Mouse (Mus musculus) spleen, adult 2 months (tissue): ENCODE measurements around the gene Ubap1l.

Experiments used
- CTCF ChIP-seq: fragments of 200-500 bp; IDR thresholded peaks from 2 replicates; pipeline ENCODE4 v1.5.1; 2011; ENCODE audit warnings: mild to moderate bottlenecking, inconsistent platforms; ENCODE audit not compliant: insufficient read depth, insufficient read length, insufficient replicate concordance; ENCODE audit errors: extremely low read depth
- POLR2A ChIP-seq: fragments of 200-500 bp; IDR thresholded peaks from 2 replicates; pipeline ENCODE4 v1.6.1; 2011; ENCODE audit warnings: low read depth, low read length, inconsistent platforms

DNA sequence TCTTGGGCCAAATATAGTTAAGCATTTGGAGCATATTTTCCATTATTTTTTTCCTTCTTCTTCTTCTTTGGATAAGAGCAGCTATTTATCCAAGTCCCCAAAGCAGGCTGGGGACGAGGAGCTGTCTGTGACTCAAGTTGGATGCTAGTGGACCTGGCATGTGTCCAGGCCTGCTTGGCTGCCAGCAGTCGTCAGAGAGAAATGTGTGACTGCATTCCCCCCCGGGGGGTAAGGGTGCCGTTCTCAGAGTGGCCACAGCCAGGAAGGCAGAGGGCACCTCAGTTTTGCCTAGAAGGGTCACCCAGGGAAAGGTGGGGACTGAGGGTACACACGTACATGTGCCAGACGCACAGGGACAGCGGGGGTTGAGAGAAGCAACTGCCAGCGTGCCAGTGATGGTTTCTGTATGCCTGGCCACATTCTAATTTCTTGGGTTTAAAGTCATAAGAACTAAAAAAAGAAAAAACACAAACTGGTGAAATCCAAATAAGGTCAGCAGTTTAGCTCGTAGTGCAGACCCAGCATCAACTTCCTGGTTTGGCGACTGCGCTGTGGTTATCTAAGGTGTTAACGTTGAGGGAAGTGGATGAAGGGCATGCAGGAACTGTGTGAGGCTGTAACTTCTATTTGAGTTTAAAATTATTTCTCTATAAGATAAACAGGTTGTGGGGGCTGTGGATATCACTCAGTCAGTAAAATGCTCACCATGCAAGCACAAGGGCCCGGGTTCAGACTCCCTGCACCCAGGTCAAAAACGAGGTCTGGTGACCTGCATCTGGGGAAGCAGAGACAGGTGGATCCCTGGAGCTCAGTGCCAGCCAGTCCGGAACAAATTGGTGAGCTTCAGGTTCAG, 43.7 kb downstream of the Ubap1l start:
- no peak for TF ChIP-seq CTCF
- no peak for TF ChIP-seq POLR2A
